Mouse (Mus musculus) thymus, adult 2 months (tissue): ENCODE results near the gene Slc39a3.

Experiments
- CTCF ChIP-seq: fragments of 200-500 bp; IDR thresholded peaks from 2 replicates; pipeline ENCODE4 v1.5.1; 2012; ENCODE audit warnings: mild to moderate bottlenecking, control low read depth, low read length, moderate library complexity, borderline replicate concordance; ENCODE audit not compliant: control insufficient read depth, poor library complexity, insufficient read depth; ENCODE audit errors: extremely low read depth
- POLR2A ChIP-seq: fragments of 200-500 bp; IDR thresholded peaks from 2 replicates; pipeline ENCODE4 v1.6.1; 2012; ENCODE audit warnings: mild to moderate bottlenecking, low read length, control low read depth, moderate library complexity; ENCODE audit not compliant: control insufficient read depth, poor library complexity, insufficient read depth; ENCODE audit errors: extremely low read depth

DNA sequence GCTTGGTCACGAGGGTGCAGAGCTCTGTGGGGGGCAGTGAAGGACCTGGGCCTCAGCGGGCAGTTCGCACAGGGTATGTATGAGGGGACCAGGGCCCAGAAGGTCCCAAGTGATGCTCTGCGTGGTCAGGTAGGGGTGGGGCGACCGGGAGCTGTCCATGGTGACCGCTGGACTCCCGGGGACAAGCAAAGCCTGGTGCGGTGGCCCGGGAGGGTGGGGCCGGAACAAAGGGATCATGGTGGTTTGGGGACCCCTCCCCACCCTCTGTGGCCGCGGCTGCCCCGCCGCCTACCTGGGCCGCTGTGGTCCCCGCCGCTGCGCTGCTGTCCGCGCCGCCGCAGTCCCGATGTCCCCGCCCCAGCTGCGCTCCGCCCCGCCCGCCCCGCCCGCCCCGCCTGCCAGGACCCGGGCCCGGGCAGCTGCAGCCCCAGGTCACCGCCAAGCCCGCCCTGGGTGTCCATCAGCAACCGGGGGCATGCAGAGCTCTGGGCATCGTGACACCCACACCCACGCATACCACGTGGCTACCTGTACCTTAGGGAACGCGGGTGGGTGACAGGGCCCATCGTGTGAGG is 12.1 kb downstream of the Slc39a3 start:
- TF ChIP-seq POLR2A (no peak), CTCF (no peak)
